Mouse (Mus musculus): ENCODE data around the gene Gm42878. TPM values are rescaled to one million over a fixed set of nuclear protein-coding genes. Genes with fewer than 3 reads are reported as not detected.

The Gm42878 gene
- not detected in 2 replicates for polyA plus RNA-seq (2014; fragmentation: Nextera tagmentation; extraction: Ambion mirVana)

DNA sequence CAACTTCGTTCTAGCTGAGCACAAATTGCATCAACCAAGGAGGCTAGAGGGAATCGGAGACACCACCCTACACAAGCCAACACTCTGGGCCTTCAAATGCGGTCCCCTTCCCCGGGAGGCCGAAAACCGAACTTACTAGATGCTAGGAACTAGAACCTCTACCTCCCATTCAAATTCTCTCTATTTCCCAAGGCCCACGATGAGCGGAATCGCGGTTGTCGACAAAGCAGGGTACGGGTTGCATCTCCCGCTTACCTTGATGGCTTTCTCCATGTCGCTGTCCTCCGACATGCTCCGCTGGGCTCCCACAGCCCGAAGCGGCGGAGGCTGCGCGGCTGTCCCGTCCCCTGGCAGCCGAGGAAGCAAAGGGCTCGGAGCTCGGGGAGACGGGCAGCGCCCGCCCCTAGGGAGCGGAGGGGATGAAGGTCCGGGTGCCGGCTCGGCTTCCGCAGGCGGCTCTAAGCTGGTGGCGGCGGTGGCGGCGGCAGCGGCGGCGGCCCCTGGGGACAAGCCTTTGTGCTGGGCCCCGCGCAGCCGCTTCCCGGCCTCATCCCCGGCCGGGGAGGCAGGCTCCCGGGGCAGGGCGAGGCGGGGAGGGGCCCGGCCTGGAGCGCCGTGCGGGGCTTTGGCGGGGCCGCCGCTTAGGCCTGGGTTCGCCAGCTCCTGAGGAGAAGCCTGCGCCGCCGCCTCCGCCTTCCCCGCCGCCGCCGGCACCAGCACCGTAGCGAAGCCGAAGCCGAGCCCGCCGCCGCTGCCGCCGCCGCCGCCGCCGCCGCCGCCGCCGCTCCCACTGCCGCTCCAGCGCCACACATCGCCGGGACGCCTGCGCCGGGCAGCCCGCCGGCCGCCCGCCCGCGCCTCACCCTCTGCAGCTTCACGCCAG, at the start of gene Gm42878, which contains the start of gene Adam1a:
Gm42878 (minus strand) TSS at position 573 of the 883 bp plus-strand sequence.
Adam1a (minus strand) TSS at position 573 of the 883 bp plus-strand sequence.
- ATAC-seq (ENCODE audit: insufficient number of reproducible peaks, low FRiP score, low TSS enrichment, low read depth) (no peak; the same call in 1 of the 2 replicates), DNase-seq (ENCODE audit: low spot score) (peak; percentile 50)
- under 1% methylated on average over 47 of the region's 97 CpGs for WGBS
- no peaks in the 10 kb centered on the region for H3K27me3 ChIP-seq (ENCODE audit: control insufficient read depth, insufficient read depth, low read length)
- H3K36me3 ChIP-seq (ENCODE audit: control insufficient read depth, insufficient read depth, low read length): no peaks in the 10 kb centered on the region; the same call in 1 of the 2 replicates
- peaks cover 8% of the 10 kb centered on the region for H3K4me1 ChIP-seq (ENCODE audit: control insufficient read depth, insufficient read depth, low read length)
- peak within 1 kb of the TSS; percentile 86 for H3K27ac ChIP-seq (replicated peaks; ENCODE audit: low read depth, low read length)
- peak within 1 kb of the TSS; percentile 100 for H3K4me3 ChIP-seq (ENCODE audit: low read depth, low read length)
- H3K4me2 ChIP-seq (ENCODE audit: low read depth, severe bottlenecking): peak within 1 kb of the TSS; percentile 92
- H3K9me3 ChIP-seq (ENCODE audit: control insufficient read depth, low read length): no peaks in the 10 kb centered on the region
- peak within 1 kb of the TSS; percentile 98 for H3K9ac ChIP-seq (ENCODE audit: low read length)

DNA sequence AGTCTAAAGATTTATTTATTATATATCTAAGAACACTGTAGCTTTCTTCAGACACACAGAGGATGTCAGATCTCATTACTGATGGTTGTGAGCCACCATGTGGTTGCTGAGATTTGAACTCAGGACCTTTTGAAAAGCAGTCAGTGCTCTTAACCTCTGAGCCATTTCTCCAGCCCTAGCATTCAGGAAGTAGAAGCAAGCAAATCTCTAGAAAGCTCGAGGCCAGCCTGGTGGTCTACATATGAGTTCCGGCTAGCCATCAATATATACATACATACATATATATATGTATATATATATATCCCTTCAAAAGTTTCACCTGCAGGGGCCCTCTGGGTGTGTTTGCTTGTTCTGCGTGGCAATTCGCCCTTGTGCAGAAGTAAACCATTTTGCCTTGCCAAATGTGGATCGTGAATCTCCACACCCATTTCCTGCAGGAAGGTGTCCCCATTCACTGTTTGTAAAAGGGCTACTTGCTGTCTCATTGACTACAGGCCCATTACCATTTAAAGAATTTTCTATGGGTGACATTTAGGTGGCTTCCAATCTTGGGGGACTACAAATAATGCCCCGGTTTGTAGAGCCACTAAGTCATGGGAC, 49.5 kb upstream of the Gm42878 start:
- Histone ChIP-seq H3K4me2 (ENCODE audit: low read depth, severe bottlenecking) (no peak overlapping the region), H3K9me3 (ENCODE audit: control insufficient read depth, low read length) (no peaks in the 10 kb centered on the region), H3K9ac (ENCODE audit: low read length) (no peak overlapping the region), H3K27ac (replicated peaks; ENCODE audit: low read depth, low read length) (no peak overlapping the region), H3K36me3 (ENCODE audit: control insufficient read depth, insufficient read depth, low read length) (no peaks in the 10 kb centered on the region), H3K4me1 (ENCODE audit: control insufficient read depth, insufficient read depth, low read length) (peaks cover 10% of the 10 kb centered on the region), H3K27me3 (ENCODE audit: control insufficient read depth, insufficient read depth, low read length) (no peaks in the 10 kb centered on the region), H3K4me3 (ENCODE audit: low read depth, low read length) (no peak overlapping the region)
- ATAC-seq (ENCODE audit: insufficient number of reproducible peaks, low FRiP score, low TSS enrichment, low read depth) (no peak), DNase-seq (ENCODE audit: low spot score) (no peak)
- WGBS: 89% methylated on average over 6 of the region's 6 CpGs

DNA sequence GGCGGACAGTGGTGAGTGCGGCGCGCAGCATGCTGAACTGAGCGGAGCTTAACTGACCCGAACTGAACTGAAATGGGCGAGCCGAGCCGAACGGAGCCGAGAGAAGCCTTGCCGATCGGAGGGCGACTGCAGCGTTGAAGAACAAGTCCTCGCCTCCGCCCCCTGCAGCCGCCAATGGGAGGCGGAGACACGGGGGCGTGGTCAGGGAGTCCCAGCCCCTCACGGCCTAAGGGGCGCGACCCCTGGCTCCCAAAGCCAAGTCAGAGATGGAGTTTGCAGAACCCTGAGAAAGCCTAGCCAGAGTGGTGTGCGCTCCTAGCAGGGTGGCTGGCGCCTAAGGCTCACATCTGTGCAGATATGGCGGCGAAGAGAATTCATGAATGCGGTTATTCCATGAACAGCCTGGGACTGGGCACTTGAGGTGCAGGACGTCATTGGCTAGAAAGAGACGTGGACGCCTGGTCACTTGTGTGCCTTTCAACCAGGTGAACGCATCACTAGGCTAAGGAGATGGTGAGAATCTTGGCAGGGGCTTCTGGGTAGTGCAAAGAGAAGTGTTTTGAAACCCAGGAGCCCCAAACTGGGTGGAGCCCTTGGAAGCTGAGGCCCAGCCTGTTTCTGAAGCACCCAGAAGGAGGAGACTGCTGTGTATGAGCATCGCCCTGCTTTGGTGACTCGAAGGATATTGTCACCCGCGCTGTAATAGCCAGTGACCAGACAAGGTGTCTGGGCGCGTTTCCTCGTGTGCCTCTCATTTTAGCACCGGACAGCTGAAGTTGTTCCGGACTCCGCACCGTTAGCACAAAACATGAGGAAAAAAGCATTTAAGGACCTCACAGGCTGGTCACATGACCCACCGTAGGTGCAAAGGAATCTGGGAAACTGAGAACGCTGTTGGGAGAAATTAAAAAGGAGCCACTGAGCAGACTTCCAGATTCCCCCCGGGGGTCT, 48.4 kb upstream of the Gm42878 start, which contains the start of gene Aldh2:
Aldh2 (minus strand) TSS at position 374 of the 951 bp plus-strand sequence.
- H3K36me3 ChIP-seq (ENCODE audit: control insufficient read depth, insufficient read depth, low read length): no peaks in the 10 kb centered on the region
- peak within 1 kb of the TSS; percentile 57 for H3K27ac ChIP-seq (replicated peaks; ENCODE audit: low read depth, low read length)
- no peaks in the 10 kb centered on the region for H3K27me3 ChIP-seq (ENCODE audit: control insufficient read depth, insufficient read depth, low read length)
- WGBS: 3% methylated on average over 47 of the region's 47 CpGs
- H3K4me3 ChIP-seq (ENCODE audit: low read depth, low read length): peak within 1 kb of the TSS; percentile 65
- ATAC-seq (ENCODE audit: insufficient number of reproducible peaks, low FRiP score, low TSS enrichment, low read depth) (peak; percentile 89), DNase-seq (ENCODE audit: low spot score) (peak; percentile 92)
- H3K4me2 ChIP-seq (ENCODE audit: low read depth, severe bottlenecking): peak within 1 kb of the TSS; percentile 89
- H3K9ac ChIP-seq (ENCODE audit: low read length): peak within 1 kb of the TSS; percentile 67
- H3K4me1 ChIP-seq (ENCODE audit: control insufficient read depth, insufficient read depth, low read length): peaks cover 10% of the 10 kb centered on the region
- H3K9me3 ChIP-seq (ENCODE audit: control insufficient read depth, low read length): no peaks in the 10 kb centered on the region

DNA sequence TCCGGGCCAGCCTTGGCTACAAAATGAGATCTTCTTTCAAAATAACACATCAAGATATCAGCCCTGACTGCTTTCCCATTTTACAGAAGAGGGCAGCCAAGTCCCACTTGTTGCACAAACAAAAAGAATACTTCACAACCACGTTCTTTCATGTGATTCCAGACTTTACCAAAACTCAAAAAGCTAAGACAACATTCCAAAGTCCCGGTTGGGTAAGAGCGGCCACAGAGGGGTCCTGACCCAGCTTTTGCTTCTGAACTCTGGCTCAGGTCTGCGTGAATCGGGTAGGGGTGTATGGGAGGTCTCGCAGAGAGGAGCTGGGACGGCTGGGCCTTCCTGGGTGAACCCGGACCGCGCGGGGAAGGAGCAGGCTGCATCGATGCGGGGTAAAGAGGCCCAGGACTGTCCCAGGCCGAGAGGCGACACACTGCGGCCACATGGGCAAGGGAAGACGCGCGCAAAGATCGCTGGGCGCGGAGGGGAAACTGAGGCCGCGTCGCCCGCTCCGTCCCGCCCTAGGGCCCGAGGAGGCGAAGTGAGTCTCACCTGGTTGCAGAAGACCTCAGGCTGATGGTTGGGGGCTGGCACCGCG, 47.6 kb upstream of the Gm42878 start:
- ATAC-seq (ENCODE audit: insufficient number of reproducible peaks, low FRiP score, low TSS enrichment, low read depth) (peak; percentile 18; the same call in 1 of the 2 replicates), DNase-seq (ENCODE audit: low spot score) (peak; percentile 22)
- peak overlapping the region; percentile 65 for H3K4me3 ChIP-seq (ENCODE audit: low read depth, low read length)
- H3K4me1 ChIP-seq (ENCODE audit: control insufficient read depth, insufficient read depth, low read length): peaks cover 10% of the 10 kb centered on the region
- H3K9me3 ChIP-seq (ENCODE audit: control insufficient read depth, low read length): no peaks in the 10 kb centered on the region
- peak overlapping the region; percentile 57 for H3K27ac ChIP-seq (replicated peaks; ENCODE audit: low read depth, low read length)
- H3K27me3 ChIP-seq (ENCODE audit: control insufficient read depth, insufficient read depth, low read length): no peaks in the 10 kb centered on the region
- peak overlapping the region; percentile 89 for H3K4me2 ChIP-seq (ENCODE audit: low read depth, severe bottlenecking)
- 4% methylated on average over 33 of the region's 33 CpGs for WGBS
- H3K9ac ChIP-seq (ENCODE audit: low read length): peak overlapping the region; percentile 67
- no peaks in the 10 kb centered on the region for H3K36me3 ChIP-seq (ENCODE audit: control insufficient read depth, insufficient read depth, low read length)

DNA sequence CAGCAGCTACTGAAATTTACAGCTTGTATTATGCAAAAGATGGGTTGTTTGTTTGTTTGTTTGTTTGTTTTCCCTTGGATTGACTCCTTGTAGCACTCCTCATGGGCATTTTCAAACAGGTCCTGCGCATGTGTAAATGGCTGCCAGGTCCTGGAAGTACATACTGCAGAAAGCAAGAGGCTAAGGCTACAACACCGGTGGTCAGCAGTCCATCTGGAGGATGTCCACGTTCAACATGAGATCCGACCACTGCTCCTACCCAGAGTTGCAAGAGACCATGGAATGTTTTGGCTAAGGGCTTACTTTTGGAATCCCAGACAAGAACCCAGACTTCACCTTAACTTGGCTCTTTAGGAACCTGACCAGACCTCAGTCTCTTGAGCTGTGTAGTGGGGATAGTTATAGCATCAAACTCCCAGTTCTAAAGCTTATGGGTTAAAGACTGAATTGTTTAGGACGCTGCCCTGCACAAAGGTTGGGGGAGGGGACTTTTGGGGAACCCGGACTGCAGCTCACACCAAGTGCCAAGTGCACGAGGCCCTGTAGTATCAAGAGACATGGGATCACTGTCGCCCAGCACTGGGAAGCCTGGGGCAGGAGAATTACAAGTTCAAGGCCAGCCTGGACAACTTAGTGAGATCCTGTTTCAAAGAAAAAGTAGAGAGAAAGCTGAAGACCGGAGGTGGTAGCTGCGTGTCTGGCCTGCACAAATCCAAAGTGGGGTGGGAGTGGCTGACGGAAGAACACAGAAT, 47.0 kb upstream of the Gm42878 start:
- ATAC-seq (ENCODE audit: insufficient number of reproducible peaks, low FRiP score, low TSS enrichment, low read depth): no peak
- Histone ChIP-seq H3K27me3 (ENCODE audit: control insufficient read depth, insufficient read depth, low read length) (no peaks in the 10 kb centered on the region), H3K4me3 (ENCODE audit: low read depth, low read length) (peak overlapping the region; percentile 65; the same call in 1 of the 2 replicates), H3K36me3 (ENCODE audit: control insufficient read depth, insufficient read depth, low read length) (no peaks in the 10 kb centered on the region), H3K9me3 (ENCODE audit: control insufficient read depth, low read length) (no peaks in the 10 kb centered on the region), H3K27ac (replicated peaks; ENCODE audit: low read depth, low read length) (no peak overlapping the region), H3K4me2 (ENCODE audit: low read depth, severe bottlenecking) (peak overlapping the region; percentile 89; the same call in 1 of the 2 replicates), H3K9ac (ENCODE audit: low read length) (peak overlapping the region; percentile 67), H3K4me1 (ENCODE audit: control insufficient read depth, insufficient read depth, low read length) (peaks cover 10% of the 10 kb centered on the region)
- DNase-seq (ENCODE audit: low spot score): no peak
- 63% methylated on average over 11 of the region's 11 CpGs for WGBS

DNA sequence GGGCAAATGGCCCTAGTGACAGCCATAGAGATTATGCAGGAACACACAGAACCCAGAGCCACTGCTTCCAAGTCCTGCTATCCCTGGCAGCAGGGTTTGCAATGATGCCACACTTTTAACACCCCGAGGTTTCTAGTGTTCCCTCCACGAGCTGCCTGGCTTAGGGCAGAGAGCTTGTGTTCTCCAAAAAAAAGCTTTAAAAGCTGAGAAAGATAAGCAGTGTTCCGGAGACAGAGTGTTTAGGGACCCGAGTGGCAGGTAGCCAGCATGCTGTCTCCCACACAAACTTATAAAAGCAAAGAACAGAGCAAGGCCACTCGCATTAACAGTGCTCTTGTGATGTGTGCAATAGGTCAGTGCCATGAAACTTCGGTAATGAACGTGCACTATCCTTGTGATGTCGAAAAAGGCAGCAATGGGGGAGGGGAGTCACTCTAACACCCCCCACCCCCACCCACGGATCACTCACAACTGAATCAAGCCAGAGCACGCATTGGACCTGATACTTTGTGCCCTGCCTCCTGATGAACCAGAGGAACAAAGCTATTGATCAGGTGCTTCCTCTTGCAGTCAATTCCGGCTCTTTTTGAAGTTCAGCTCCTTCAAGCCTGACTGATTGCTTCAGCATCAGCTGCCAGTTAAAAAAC, 46.3 kb upstream of the Gm42878 start:
- Histone ChIP-seq H3K9me3 (ENCODE audit: control insufficient read depth, low read length) (no peaks in the 10 kb centered on the region), H3K4me2 (ENCODE audit: low read depth, severe bottlenecking) (no peak overlapping the region), H3K27ac (replicated peaks; ENCODE audit: low read depth, low read length) (no peak overlapping the region), H3K9ac (ENCODE audit: low read length) (no peak overlapping the region), H3K4me3 (ENCODE audit: low read depth, low read length) (no peak overlapping the region), H3K27me3 (ENCODE audit: control insufficient read depth, insufficient read depth, low read length) (no peaks in the 10 kb centered on the region), H3K4me1 (ENCODE audit: control insufficient read depth, insufficient read depth, low read length) (peaks cover 10% of the 10 kb centered on the region), H3K36me3 (ENCODE audit: control insufficient read depth, insufficient read depth, low read length) (no peaks in the 10 kb centered on the region)
- WGBS: 80% methylated on average over 11 of the region's 11 CpGs
- DNase-seq (ENCODE audit: low spot score) (no peak), ATAC-seq (ENCODE audit: insufficient number of reproducible peaks, low FRiP score, low TSS enrichment, low read depth) (no peak)

DNA sequence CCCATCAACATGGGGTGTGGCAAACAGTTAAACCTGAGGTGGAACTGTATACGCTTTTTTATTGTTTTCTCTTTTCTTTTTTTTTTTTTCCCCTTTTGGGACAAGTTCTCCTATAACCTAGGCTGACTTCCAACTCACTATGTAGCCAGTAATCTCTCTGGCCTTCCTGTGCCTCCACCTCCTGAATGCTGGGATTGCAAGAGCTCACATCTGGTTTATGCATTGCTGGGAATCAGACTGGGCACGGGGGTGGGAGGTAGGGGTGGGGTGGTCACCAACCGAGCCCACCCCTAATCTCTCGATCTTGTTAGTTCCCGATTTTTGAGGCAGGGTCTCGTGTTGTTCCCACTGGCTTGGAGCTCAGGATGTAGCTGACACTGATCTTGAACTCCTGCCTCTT, 44.6 kb upstream of the Gm42878 start:
- Histone ChIP-seq H3K9me3 (ENCODE audit: control insufficient read depth, low read length) (no peaks in the 10 kb centered on the region), H3K4me1 (ENCODE audit: control insufficient read depth, insufficient read depth, low read length) (peaks cover 10% of the 10 kb centered on the region), H3K4me3 (ENCODE audit: low read depth, low read length) (no peak overlapping the region), H3K27ac (replicated peaks; ENCODE audit: low read depth, low read length) (no peak overlapping the region), H3K4me2 (ENCODE audit: low read depth, severe bottlenecking) (no peak overlapping the region), H3K27me3 (ENCODE audit: control insufficient read depth, insufficient read depth, low read length) (no peaks in the 10 kb centered on the region), H3K36me3 (ENCODE audit: control insufficient read depth, insufficient read depth, low read length) (no peaks in the 10 kb centered on the region), H3K9ac (ENCODE audit: low read length) (no peak overlapping the region)
- 88% methylated on average over 6 of the region's 6 CpGs for WGBS
- DNase-seq (ENCODE audit: low spot score) (no peak), ATAC-seq (ENCODE audit: insufficient number of reproducible peaks, low FRiP score, low TSS enrichment, low read depth) (no peak)

All from limb, embryonic 11.5 days (tissue).